8 mouse cellular contexts compared by ENCODE assay signal in genomic region chr11:69513840-69514239, GRCm38 (mm10). TPM values are rescaled to one million over a fixed set of nuclear protein-coding genes. Genes with fewer than 3 reads are reported as not detected.
A peak's percentile ranks its signal among the peaks of the same experiment; 100 is the strongest.
DNase-seq lines count a peak whose midpoint lies in the region; TF ChIP-seq lines count a peak whose summit lies in the region.

No protein-coding gene starts in this region.

- H3K79me2 ChIP-seq in myocyte (ENCODE audit: control insufficient read depth, insufficient read depth): no peaks in the 10 kb centered on the region

- no peak overlapping the region for H3ac ChIP-seq in myocyte (ENCODE audit: control insufficient read depth, insufficient read length)

- peak overlapping the region; percentile 21 for H3K4me2 ChIP-seq in myocyte (ENCODE audit: low read depth)

- DNase-seq in ovary, adult 18-20 months (ENCODE audit: low spot score): peak; percentile 46
- DNase-seq in ovary, postnatal 10 days (ENCODE audit: low spot score): no peak
- peak; percentile 59 for DNase-seq in adrenal gland, adult 2 months
- DNase-seq in embryo, embryonic 11.5 days (ENCODE audit: low read depth, low spot score): peak; percentile 54
- peak; percentile 59 to 68 for DNase-seq in heart, postnatal 36 days
- peak; percentile 66 for DNase-seq in left cerebral cortex, postnatal 4 days
- peak; percentile 71 for DNase-seq in telencephalon, adult 2 months (ENCODE audit: low read depth, low spot score)

- H3K27me3 ChIP-seq in myocyte (ENCODE audit: control insufficient read depth, insufficient read depth, insufficient read length): peaks cover 36% of the 10 kb centered on the region

- H3K4me3 ChIP-seq in myocyte: no peak overlapping the region

- intact Hi-C loops in heart, postnatal 36 days (cut with DNase I): loop anchor here (1.0 to 5.0 kb wide), 4 partner anchors 81 to 322 kb away; no protein-coding TSS in a partner anchor
- intact Hi-C loops in left cerebral cortex, postnatal 4 days (cut with DNase I): loop anchor here (5.0 kb wide), 2 partner anchors 107 to 247 kb away; no protein-coding TSS in a partner anchor

- no peaks in the 10 kb centered on the region for H3K36me3 ChIP-seq in myocyte (ENCODE audit: control insufficient read depth, insufficient read depth)

- TF ChIP-seq POLR2A in myocyte (IDR thresholded peaks at IDR 0.05; ENCODE audit: insufficient read length, low read depth): no peak

TF ChIP-seq in myocyte, 11 proteins besides CTCF, POLR2A, EP300 and RAD21:
- TF ChIP-seq REST (IDR thresholded peaks at IDR 0.05; ENCODE audit: insufficient read depth, insufficient read length) (no peak), TCF3 (IDR thresholded peaks at IDR 0.05; ENCODE audit: insufficient read length, low read depth) (no peak), MYOG (IDR thresholded peaks at IDR 0.05; ENCODE audit: control insufficient read depth in 1 of 3, insufficient read depth in 1 of 3, insufficient read length in 2 of 3, low read depth in 2 of 3) (no peak), SRF (IDR thresholded peaks at IDR 0.05; ENCODE audit: control insufficient read depth, insufficient read length, low read depth) (no peak), MAX (IDR thresholded peaks at IDR 0.05; ENCODE audit: low read depth) (no peak), TCF12 (IDR thresholded peaks at IDR 0.05; ENCODE audit: insufficient read depth, poor library complexity, severe bottlenecking) (no peak), POLR2AphosphoS2 (IDR thresholded peaks at IDR 0.05; ENCODE audit: insufficient read length, low read depth) (no peak), E2F4 (IDR thresholded peaks at IDR 0.05; ENCODE audit: insufficient read depth) (no peak)

RNA-seq across cellular contexts. Expression of gene Dnah2, which starts 35.1 kb away (rescaled TPM):
- under 1 TPM; 0.32 to 0.66 TPM for total RNA-seq in adrenal gland, adult 2 months (2021)
- 0.19 and 0.28 TPM in 2 replicates for polyA plus RNA-seq in adrenal gland, adult 2 months (2012; rRNA removed)
- under 1 TPM; 0.33 to 0.57 TPM for total RNA-seq in heart, postnatal 36 days (2021)
- 1 to 10 TPM; 9.3 to 9.7 TPM for total RNA-seq in left cerebral cortex, postnatal 4 days (2021)
- 0.24 TPM for polyA plus RNA-seq in myocyte (2012; fragmentation: generic; extraction: Trizol)

RNA-seq across cellular contexts. Expression of gene Efnb3, which starts 46.2 kb away (rescaled TPM):
- total RNA-seq in adrenal gland, adult 2 months (2021): under 1 TPM; 0.52 to 0.69 TPM
- polyA plus RNA-seq in adrenal gland, adult 2 months (2012; rRNA removed): 0.77 and 1.3 TPM in 2 replicates
- total RNA-seq in heart, postnatal 36 days (2021): 10 to 100 TPM; 77.4 to 98.0 TPM
- total RNA-seq in left cerebral cortex, postnatal 4 days (2021): 100 to 1,000 TPM; 180 to 225 TPM
- 0.36 TPM for polyA plus RNA-seq in myocyte (2012; fragmentation: generic; extraction: Trizol)

Comparison
In these comparisons a context has a peak if more than half of its experiments do, and no peak if none do; other contexts are left out.
1. RNA of gene Dnah2, which starts 35.1 kb away (total RNA-seq): 9.3 to 9.7 TPM in left cerebral cortex, postnatal 4 days; 0.32 to 0.66 TPM in adrenal gland, adult 2 months and 0.33 to 0.57 TPM in heart, postnatal 36 days; every median in the first group is over 4 times any median in the second.
2. RNA of gene Efnb3, which starts 46.2 kb away (total RNA-seq): 180 to 225 TPM in left cerebral cortex, postnatal 4 days and 77.4 to 98.0 TPM in heart, postnatal 36 days; 0.52 to 0.69 TPM in adrenal gland, adult 2 months; every median in the first group is over 10 times any median in the second.